Mouse (Mus musculus) neutrophil, adult 5-6 weeks (primary cell): ENCODE data around the gene Slc25a11. TPM values are rescaled to one million over a fixed set of nuclear protein-coding genes. Genes with fewer than 3 reads are reported as not detected.

Experiments used
- ATAC-seq: fragments of 151-379, 151-347 bp; 2 replicates; pipeline ENCODE4 v1.8.0; 2017; ENCODE audit warnings: mild to moderate bottlenecking, moderate TSS enrichment; ENCODE audit not compliant: insufficient number of reproducible peaks, poor library complexity, low FRiP score, severe bottlenecking; ENCODE audit errors: extremely low read depth
- total RNA-seq: library from RNA; stranded (forward); fragments of 200-1000 nt; gene quantifications from 2 replicates; pipeline ENCODE4 v1.2.3, GENCODE M21; 2017

The Slc25a11 gene
- total RNA-seq, 1 experiment from 2014 or later, result 75.8 TPM

DNA sequence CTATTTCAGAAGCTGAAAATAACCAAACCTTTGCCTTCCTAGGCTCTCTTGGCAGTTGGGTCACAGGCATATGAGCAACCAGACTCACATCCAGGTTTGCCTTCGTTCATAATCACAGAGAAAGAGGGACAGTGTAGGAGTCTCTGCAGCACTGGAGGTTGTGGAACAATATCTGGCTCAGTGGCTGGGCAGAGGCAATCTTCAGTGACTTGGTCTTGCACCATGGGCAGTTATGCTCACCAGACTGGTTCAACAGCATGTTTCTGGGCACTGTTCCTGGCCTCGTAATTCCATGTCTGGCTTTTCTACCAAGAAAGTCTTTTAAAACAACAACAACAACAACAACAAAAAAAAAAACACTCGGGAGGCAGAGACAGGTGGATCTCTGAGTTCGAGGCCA, 11.7 kb downstream of the Slc25a11 start:
- ATAC-seq, result no peak

DNA sequence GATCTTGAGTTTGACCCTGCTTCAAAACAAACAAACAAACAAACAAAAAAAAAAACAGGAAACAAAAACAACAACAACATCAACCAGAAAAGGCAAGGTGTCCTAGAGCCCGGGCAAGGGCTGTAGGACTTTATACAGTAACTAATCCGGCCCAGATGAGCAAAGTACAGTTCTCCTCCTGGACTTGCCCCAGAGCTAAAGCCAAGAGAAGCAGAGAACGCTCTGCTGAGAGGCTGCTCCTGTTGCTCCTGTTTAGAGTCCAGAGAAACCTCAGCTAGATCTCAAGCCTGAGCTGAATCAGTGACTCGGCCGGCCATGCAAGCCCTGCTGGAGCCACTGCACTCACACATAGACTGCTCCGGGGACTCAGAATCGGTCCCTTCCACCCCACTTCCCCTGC, 17.1 kb downstream of the Slc25a11 start:
- no peak for ATAC-seq

DNA sequence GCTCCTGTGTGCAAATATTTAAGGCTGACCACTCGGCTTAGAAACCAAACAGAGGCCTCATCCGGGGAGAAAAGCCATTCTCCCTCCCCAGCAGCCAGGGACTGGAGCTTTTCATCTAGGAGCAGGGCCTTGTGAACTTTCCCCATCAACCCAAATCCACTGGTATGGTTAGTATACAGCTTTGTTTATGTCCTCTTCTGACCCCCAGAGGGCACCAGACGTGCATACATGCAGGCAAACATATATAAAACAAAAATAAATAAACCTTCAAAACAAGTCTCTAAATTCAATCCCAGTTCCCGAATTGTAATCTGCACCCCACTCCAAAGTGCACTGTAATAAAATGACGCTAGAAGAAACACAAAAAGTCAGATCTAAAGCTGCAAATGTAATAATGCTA, 17.7 kb downstream of the Slc25a11 start:
- peak; percentile 44; the same call in 1 of the 2 replicates for ATAC-seq

DNA sequence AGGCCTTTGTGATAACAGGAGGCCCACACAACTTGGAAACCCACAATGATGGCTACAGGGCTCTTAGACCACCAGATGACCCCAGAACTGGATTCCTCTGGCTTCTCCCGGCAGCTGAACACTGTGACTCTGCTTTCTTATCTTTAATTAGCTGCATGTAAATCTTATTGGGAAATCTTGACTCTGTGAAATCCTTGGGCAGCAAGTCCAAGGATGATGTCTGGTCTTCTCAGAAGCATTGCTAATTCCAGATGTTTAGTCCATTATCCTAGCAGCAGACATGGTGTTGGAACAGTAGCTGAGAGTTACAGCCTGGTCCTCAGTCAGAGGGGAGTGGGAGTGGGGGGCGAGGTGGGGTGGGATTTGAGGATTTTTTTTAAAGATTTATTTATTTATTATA, 18.8 kb downstream of the Slc25a11 start:
- ATAC-seq, result no peak

DNA sequence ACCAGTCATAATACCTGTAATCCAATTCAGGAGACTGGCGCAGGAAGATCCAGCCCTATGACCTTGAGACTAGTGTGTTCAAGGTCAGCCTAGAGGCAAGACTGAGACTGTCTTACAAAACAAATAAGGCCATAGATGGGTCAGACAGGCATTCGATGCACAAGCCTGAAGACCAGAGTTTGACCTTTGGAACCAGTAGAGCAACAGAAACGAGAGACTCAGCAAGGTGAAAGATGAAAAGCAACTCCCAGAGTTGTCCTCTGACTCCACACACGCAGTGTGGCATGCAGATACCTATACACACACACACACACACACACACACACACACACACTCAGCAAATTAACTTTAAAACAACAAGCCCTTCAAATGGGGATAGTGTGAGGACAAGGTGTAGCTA, 20.4 kb downstream of the Slc25a11 start:
- no peak for ATAC-seq

DNA sequence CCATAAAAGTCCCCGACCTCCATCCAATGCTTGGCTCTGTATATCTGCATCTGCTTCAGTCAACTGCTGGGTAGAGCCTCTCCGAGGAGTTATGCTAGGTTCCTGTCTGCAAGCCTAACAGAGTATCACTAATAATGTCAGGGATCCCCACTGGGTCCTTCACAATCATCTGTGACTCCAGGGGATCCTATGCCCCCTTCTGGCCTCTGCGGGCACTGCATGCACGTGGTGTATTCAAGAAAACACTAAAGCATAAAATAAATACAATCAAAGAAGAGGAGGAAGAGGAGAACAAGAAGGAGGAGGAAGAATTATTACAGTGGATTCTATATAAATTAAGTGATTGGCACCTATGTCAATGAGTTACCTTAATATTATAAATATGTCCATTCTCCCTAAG, 21.8 kb downstream of the Slc25a11 start:
- ATAC-seq, result peak; percentile 60; the same call in 1 of the 2 replicates

DNA sequence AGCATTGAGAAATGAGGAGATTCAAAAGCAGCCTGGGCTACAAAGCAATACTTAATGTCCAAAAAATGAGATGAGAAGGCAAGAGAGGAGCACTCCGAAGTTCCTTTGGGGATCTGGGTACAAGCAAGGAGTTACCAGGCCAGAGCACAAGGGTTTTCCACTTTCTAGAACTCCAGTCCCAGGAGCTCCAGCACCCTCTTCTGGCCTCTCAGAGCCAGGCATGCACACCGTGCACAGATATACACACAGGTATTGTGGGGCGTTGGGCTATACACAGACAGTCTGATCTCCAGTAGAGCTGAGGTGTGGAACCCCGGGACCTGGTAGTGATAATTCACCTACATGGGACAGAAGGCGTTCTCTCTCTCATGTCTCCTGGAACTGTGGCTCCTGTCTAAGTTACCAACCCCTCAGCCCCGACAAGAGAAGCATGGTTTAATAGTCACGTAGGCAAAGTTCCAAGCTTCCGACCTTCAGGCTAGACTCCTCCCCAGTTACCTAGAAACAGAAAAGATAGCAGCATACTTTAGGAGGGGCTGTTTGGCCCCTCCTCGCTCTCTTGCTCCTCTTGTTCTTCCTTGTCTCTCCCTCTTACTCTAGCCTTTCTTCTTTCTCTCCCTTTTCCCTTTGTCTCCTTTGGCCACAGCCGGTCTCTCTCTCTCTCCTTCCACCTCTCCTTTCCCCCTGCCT, 24.1 kb downstream of the Slc25a11 start:
- no peak for ATAC-seq

DNA sequence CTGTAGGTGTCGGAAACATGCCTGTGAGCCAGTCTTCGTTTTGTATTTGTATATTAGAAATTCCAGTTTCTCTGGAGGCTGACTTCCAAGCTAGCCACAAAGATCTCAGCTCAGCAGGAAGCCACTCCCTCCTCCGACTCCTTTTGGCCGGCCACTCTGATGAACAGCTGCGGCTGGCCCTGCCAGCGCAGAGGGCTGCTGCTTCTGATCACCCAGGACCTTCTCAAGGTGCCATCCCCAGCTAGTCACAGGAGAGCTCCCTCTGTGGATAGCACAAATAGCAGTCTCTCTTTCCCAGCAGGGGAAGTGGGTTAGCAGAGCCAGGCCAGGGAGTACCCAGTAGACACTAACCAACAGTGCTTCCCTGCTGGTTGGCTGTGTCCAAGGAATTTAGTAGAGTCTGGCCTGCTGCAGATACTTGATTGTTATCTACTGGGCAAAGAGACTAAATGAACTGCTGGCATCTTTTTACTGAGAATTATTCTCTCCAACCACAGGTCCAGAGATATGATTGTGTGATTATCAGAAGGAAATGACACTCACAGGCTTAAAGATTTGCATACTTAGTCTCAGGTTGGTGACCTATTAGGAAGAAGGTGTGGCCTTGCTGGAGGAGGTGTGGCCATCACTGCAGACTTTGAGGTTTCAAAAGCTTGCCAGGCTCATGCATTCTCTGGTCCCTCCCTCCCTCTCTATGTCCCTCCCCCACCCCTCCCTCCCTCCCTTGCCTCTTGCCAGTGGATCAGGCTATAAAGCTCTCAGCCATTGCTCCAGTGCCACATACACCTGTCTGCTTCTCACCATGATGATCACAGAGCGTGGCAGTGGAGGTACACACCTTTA, 25.1 kb downstream of the Slc25a11 start:
- ATAC-seq, result peak; percentile 44

DNA sequence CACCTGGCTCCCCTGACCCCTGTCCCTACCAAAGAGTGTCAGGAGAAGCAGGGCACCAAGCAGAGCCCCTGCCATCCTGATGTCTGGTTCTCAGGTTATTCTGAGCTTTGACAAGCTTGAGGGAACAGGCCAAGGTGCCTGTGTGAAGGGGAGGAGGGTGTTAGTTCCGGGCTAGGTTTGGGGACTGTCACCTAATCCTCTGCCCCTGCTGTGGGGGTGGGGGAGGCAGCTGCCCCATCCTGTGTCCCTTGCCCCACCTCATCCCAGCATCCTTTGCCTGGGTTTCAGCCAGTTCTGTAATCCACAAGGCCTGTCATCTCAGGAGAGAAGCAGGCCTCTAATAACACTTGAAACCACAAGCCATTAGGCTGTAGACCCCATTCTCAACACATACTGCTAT, 28.2 kb downstream of the Slc25a11 start, which contains the start of gene Chrne:
Chrne (minus strand) TSS at position 116 of the 400 bp plus-strand sequence.
- no peak for ATAC-seq

DNA sequence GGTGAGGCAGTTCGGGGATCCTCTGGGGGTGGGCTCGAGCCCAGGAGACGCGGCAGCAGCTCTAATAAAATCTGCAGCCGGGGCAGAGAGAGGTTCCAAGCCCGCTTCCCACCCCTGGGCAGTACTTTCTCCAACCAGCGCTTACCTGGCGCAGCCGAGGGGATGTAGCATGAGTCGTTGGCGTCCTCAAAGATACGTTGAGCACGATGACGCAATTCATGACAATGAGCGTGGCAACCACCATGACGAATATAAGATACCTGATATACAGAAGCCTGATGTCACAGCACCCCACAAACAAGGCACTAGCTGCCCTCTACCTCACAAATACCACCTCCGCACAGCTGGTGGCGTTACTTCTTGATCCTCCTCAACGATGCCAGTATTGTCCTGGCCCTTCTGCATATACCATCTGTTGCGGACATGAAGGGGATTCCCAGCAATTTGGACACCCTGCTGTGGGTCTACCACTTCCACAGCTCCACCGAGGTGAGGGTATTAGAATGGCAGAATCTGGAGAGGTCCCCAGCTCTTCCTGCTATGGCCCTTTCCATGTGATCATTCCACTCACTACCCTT, 31.7 kb downstream of the Slc25a11 start, which contains the start of gene 4930544D05Rik:
4930544D05Rik (plus strand) TSS at position 333 of the 578 bp plus-strand sequence.
- ATAC-seq, result peak; percentile 23; the same call in 1 of the 2 replicates

DNA sequence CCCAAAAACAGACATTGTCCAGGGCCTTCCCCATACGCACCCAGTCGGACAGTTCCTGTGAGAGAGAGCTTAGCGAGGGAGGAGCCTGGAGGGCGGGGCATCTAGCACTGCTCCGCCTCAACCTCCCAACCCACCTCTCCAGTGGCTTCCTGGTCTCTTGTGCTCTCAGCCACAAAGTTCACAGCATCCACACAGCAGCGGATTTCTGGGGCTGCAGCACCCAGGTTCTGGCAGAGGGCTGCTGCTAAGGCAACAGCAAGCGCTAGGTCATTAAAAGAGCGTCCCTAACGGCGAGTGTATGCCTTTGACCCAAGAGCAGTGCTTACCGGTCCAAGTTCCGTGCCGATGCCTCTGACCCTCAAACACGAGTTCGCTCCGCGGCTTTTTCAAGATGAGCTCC, 32.2 kb downstream of the Slc25a11 start:
- ATAC-seq, result peak; percentile 83

DNA sequence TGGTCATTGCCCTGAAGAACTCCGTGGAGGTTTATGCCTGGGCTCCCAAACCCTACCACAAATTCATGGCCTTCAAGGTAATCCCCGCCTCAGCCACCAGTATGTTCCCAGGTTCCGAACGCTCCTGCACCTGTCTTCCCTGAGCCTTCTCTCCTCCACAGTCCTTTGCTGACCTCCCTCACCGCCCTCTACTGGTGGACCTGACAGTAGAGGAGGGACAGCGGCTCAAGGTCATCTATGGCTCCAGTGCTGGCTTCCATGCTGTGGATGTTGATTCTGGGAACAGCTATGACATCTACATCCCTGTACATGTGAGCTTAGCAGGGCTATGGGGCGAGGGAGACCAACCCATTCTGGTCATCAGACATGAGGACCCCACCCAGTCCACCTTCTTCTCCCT, 34.8 kb downstream of the Slc25a11 start:
- ATAC-seq, result no peak

DNA sequence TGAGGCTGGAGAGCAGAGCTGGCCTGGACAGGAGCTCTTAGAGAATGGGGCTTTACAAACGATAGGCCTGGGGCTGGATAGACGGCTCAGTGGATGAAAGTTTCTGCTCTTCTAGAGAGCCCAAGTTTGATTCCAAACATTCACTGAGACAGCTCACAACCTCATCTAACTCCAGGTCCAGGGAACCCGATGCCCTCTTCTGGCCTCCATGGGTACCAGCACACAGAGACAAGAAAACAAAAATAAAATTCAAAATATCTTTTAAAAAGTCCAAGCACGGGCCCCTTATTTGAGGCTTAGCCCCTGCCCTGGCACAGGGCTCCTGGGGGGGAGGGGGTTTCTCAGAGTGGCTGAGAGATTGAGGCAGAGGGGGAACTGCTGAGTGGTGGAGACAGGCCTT, 36.5 kb downstream of the Slc25a11 start:
- ATAC-seq, result no peak

DNA sequence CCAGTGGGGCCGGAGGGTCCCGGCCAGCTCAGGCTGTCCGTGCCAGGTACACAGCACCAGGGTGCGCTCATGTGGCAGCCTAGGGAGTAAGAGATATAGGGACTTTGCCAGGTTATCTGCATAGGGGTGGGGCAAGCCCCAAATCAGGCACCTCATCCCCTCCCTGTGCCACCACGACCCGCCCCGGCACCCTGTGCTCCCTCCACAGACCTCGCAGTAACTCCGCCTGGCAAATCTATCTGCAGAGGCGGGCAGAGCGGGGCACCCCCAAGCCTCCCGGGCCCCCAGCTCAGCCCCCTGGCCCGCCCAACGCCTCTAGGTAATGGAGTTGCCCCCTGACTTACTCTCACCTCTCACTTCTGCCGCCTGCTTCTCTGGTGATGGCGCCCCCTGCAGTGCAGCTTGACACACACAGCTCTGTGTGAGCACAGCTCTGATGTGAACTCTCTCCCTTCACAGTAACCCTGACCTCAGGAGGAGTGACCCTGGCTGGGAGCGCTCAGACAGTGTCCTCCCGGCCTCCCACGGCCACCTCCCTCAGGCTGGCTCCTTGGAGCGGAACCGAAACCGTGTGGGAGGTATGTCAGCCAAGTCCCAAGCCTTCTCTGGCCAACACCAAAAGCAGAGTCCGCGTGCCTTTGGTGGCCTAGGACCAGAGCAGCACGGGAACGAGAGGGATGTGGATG, 38.8 kb downstream of the Slc25a11 start:
- no peak for ATAC-seq

DNA sequence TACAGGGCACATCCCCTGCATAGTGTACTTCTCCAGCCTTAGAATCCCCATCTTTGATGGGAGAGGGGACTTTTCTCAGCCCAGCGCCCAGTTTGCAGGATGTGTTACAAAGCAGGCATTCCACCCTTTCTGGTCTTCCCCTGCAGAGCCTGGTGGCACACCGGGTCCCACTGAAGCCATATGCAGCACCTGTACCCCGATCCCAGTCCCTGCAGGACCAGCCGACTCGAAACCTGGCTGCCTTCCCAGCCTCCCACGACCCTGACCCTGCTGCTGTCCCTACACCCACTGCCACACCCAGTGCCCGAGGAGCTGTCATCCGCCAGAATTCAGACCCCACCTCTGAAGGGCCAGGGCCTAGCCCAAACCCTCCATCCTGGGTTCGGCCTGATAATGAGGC, 39.7 kb downstream of the Slc25a11 start:
- ATAC-seq, result no peak

DNA sequence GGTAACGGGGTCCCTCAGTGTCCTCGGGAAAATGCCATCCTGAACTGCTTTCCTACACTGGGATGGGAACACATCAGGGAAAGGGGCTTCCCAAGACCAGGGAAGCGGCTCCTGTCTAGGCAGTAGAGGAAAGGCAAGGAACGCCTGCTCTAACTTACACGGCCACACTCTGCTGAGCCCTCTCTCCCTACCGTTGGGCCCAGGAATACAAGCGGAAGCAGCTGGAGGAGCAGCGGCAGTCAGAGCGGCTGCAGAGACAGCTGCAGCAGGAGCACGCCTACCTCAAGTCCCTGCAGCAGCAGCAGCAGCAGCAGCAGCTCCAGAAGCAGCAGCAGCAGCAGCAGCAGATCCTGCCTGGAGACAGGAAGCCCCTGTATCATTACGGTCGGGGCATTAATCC, 40.6 kb downstream of the Slc25a11 start:
- ATAC-seq, result no peak

DNA sequence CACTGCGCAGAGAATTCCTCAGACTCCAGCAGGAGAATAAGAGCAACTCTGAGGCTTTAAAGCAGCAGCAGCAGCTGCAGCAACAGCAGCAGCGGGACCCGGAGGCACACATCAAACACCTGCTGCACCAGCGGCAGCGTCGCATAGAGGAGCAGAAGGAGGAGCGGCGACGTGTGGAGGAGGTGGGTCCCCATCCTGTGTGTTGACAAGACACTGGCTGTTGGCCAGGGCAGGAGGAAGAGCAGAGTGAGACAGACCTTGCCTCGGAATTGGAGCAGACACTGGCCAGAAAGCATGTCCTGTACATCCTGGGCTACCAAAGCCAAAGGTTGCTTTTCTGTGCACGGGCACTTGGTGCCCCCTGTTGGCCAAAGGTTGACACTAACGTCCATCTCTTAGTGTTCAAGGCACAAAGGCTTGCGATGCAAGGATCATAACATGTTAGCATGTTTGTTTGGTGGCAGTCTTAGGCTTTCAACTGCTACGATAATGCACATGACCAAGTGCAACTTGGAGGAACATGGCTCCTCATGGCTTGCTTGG, 42.2 kb downstream of the Slc25a11 start:
- peak; percentile 45; the same call in 1 of the 2 replicates for ATAC-seq

DNA sequence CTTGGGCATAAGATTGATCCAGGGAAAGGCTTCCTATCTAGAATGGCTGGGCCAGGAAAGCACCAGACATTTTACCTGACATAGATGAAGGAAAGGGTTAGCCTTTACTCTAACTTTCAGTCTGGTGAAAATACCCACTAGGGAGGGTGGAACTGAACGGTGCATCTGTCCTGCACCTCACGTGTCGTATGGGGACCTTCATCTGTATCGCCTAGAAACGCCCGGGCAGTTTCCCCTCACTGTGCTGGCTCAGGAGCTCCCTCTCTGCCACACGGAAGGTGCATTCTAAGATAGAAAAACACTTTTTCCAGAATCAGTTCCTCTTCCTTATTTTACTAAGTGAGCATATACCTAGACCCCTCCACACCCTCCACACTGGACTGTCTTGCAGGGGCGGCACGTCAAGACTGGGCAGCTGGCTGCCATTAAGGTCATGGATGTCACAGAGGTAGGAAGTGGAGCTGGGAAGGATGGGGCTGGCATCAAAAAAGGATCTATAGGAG, 48.8 kb downstream of the Slc25a11 start:
- ATAC-seq, result no peak

DNA sequence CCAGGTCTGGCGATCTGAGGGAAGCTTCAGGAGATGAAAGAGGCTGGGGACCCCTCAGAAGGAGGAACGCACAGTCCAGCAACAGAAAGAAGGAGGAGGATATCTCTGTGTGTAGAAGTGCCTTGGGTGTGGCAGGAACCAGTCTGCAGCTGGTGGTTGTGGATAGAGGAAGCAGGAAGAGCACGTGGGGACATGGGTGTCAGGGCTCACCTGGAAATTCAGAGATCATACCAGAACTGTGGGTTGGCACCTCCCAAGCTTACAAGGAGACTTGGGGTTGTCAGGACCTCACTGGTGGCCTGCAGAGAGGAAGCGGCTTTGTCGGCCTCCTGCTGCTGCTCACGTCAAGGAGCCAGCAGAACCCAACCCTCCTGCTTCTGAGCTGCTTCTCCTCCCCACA, 50.0 kb downstream of the Slc25a11 start:
- no peak for ATAC-seq
